Mouse (Mus musculus): Measurements from ENCODE around the gene Ern1.

GRCm38 (mm10) chr11:106443646-106444045 lies 44.0 kb downstream of the Ern1 start:
- no peak for TF ChIP-seq CTCF (IDR thresholded peaks at IDR 0.05; ENCODE audit: borderline replicate concordance, extremely low read depth, insufficient read depth, insufficient read length)
- TF ChIP-seq POLR2A (IDR thresholded peaks at IDR 0.05; ENCODE audit: borderline replicate concordance, extremely low read depth, insufficient read depth, insufficient read length, poor library complexity, severe bottlenecking) = no peak
